Mouse (Mus musculus): Measurements from ENCODE around the gene Myl6.

Myl6 gene

GRCm38 (mm10) chr10:128493695-128494666 is at the start of gene Myl6:
TSS of gene Myl6 (minus strand) at chr10:128494145.
- ChIA-PET POLR2A (interaction anchor here (0.5 to 4.8 kb wide), 125 partner anchors 8 to 776 kb away, joined by 3 to 75 read pairs (median 5); partner anchors contain the start of genes Ankrd52 (in 3 of the 4), Cnpy2 (in 3 of the 4), Esyt1 (in 3 of the 4) and Nabp2 (in 3 of the 4)), CTCF (interaction anchor here (0.6 to 2.7 kb wide), 30 partner anchors 8 to 1675 kb away, joined by 3 to 16 read pairs (median 4); partner anchors contain the start of genes Esyt1 (in 2 of the 4), Nabp2 (in 2 of the 4), Rnf41 (in 2 of the 4) and Zc3h10 (in 2 of the 4))

- POLR2A ChIA-PET = interaction anchor here in 2 of 4 experiments (0.8 to 3.5 kb wide), 4 partner anchors 17 to 81 kb away, joined by 3 to 19 read pairs (median 4); partner anchors contain the start of gene Esyt1 (in 2 of the 2)
These were observed 49.2 kb upstream of the Myl6 start for GRCm38 (mm10) chr10:128543100-128543499.

GRCm38 (mm10) chr10:128538340-128538870 is 44.5 kb upstream of the Myl6 start:
- POLR2A ChIA-PET = interaction anchor here in 3 of 4 experiments (0.7 to 4.8 kb wide), 7 partner anchors 9 to 168 kb away, joined by 3 to 44 read pairs (median 6); partner anchors contain the start of genes Esyt1 (in 2 of the 3), Zc3h10 (in 2 of the 3), Nabp2 (in 1 of the 3) and Pa2g4 (in 1 of the 3)
- CTCF ChIA-PET = interaction anchor here in 3 of 4 experiments (0.6 to 4.3 kb wide), 4 partner anchors 13 to 255 kb away, joined by 3 to 27 read pairs (median 4); partner anchors contain the start of gene Esyt1 (in 1 of the 3)

More at GRCm38 (mm10) chr10:128543100-128543499, 49.2 kb upstream of the Myl6 start:
- CTCF ChIA-PET = no interaction called here

GRCm38 (mm10) chr10:128536266-128536940 is 42.5 kb upstream of the Myl6 start:
- ChIA-PET POLR2A (interaction anchor here (0.5 to 4.8 kb wide), 15 partner anchors 10 to 369 kb away, joined by 3 to 52 read pairs (median 5); partner anchors contain the start of genes Zc3h10 (in 3 of the 4), Esyt1 (in 2 of the 4), Myl6 (in 2 of the 4) and Nabp2 (in 1 of the 4)), CTCF (interaction anchor here (0.6 to 4.3 kb wide), 18 partner anchors 10 to 521 kb away, joined by 3 to 27 read pairs (median 4); partner anchors contain the start of genes Esyt1 (in 4 of the 4), Nabp2 (in 1 of the 4), Pa2g4 (in 1 of the 4) and Rnf41 (in 1 of the 4))

GRCm38 (mm10) chr10:128535624-128536265 is 41.8 kb upstream of the Myl6 start:
- CTCF ChIA-PET = interaction anchor here (0.6 to 4.3 kb wide), 19 partner anchors 10 to 520 kb away, joined by 3 to 27 read pairs (median 4); partner anchors contain the start of genes Esyt1 (in 4 of the 4), Zc3h10 (in 2 of the 4), Pa2g4 (in 1 of the 4) and Stat2 (in 1 of the 4)
- POLR2A ChIA-PET = interaction anchor here (0.7 to 4.8 kb wide), 27 partner anchors 10 to 233 kb away, joined by 3 to 52 read pairs (median 5); partner anchors contain the start of genes Esyt1 (in 4 of the 4), Zc3h10 (in 4 of the 4), Myl6 (in 3 of the 4) and Nabp2 (in 2 of the 4)

GRCm38 (mm10) chr10:128535206-128535605 is 41.3 kb upstream of the Myl6 start:
- CTCF ChIA-PET = interaction anchor here (0.6 to 4.3 kb wide), 17 partner anchors 9 to 251 kb away, joined by 3 to 27 read pairs (median 4); partner anchors contain the start of genes Esyt1 (in 3 of the 4), Zc3h10 (in 2 of the 4) and Pa2g4 (in 1 of the 4)

GRCm38 (mm10) chr10:128526366-128527356 is 32.7 kb upstream of the Myl6 start:
- ChIA-PET POLR2A (interaction anchor here (0.6 to 7.0 kb wide), 125 partner anchors 8 to 1215 kb away, joined by 3 to 110 read pairs (median 5); partner anchors contain the start of genes Myl6 (in 3 of the 4), Myl6b (in 3 of the 4), Pa2g4 (in 3 of the 4) and Zc3h10 (in 3 of the 4)), CTCF (interaction anchor here (0.6 to 3.1 kb wide), 40 partner anchors 8 to 279 kb away, joined by 3 to 27 read pairs (median 4); partner anchors contain the start of genes Myl6b (in 3 of the 4), Zc3h10 (in 3 of the 4), Myl6 (in 2 of the 4) and Nabp2 (in 2 of the 4))

More at GRCm38 (mm10) chr10:128535206-128535605, 41.3 kb upstream of the Myl6 start:
- POLR2A ChIA-PET = interaction anchor here (0.7 to 4.8 kb wide), 30 partner anchors 9 to 273 kb away, joined by 3 to 52 read pairs (median 4); partner anchors contain the start of genes Esyt1 (in 4 of the 4), Zc3h10 (in 4 of the 4), Myl6 (in 2 of the 4) and Nabp2 (in 2 of the 4)

GRCm38 (mm10) chr10:128525671-128526308 is 31.8 kb upstream of the Myl6 start, which contains the start of gene Esyt1:
TSS of gene Esyt1 (minus strand) at chr10:128525871.
- POLR2A ChIA-PET = interaction anchor here (0.6 to 7.0 kb wide), 146 partner anchors 8 to 1214 kb away, joined by 3 to 110 read pairs (median 5); partner anchors contain the start of genes Zc3h10 (in 4 of the 4), Cnpy2 (in 3 of the 4), Myl6 (in 3 of the 4) and Myl6b (in 3 of the 4)
- CTCF ChIA-PET = interaction anchor here (0.6 to 3.1 kb wide), 44 partner anchors 8 to 1013 kb away, joined by 3 to 27 read pairs (median 4); partner anchors contain the start of genes Myl6b (in 3 of the 4), Nabp2 (in 3 of the 4), Rnf41 (in 3 of the 4) and Zc3h10 (in 3 of the 4)

GRCm38 (mm10) chr10:128524732-128525662 is 31.1 kb upstream of the Myl6 start:
- CTCF ChIA-PET = interaction anchor here (0.5 to 3.1 kb wide), 35 partner anchors 8 to 1012 kb away, joined by 3 to 27 read pairs (median 5); partner anchors contain the start of genes Myl6b (in 3 of the 4), Nabp2 (in 3 of the 4), Rnf41 (in 3 of the 4) and Zc3h10 (in 3 of the 4)
- POLR2A ChIA-PET = interaction anchor here (0.5 to 7.0 kb wide), 131 partner anchors 8 to 1163 kb away, joined by 3 to 110 read pairs (median 5); partner anchors contain the start of genes Zc3h10 (in 4 of the 4), Cnpy2 (in 3 of the 4), Myl6 (in 3 of the 4) and Myl6b (in 3 of the 4)

GRCm38 (mm10) chr10:128524111-128524731 is 30.3 kb upstream of the Myl6 start:
- ChIA-PET POLR2A (interaction anchor here (0.5 to 7.0 kb wide), 62 partner anchors 8 to 1162 kb away, joined by 3 to 110 read pairs (median 10); partner anchors contain the start of genes Myl6 (in 3 of the 4), Zc3h10 (in 3 of the 4), Myl6b (in 2 of the 4) and Nabp2 (in 2 of the 4)), CTCF (interaction anchor here (0.5 to 3.1 kb wide), 18 partner anchors 11 to 880 kb away, joined by 3 to 27 read pairs (median 4); partner anchors contain the start of genes Myl6 (in 1 of the 4), Myl6b (in 1 of the 4) and Zc3h10 (in 1 of the 4))

GRCm38 (mm10) chr10:128522351-128522750 is 28.4 kb upstream of the Myl6 start:
- CTCF ChIA-PET = interaction anchor here in 1 of 4 experiments (0.5 kb wide), 1 partner anchor 380 kb away, joined by 9 read pairs; no protein-coding TSS in a partner anchor
- POLR2A ChIA-PET = interaction anchor here in 2 of 4 experiments (0.7 to 1.9 kb wide), 7 partner anchors 10 to 62 kb away, joined by 3 to 8 read pairs (median 3); partner anchors contain the start of genes Myl6b (in 2 of the 2), Myl6 (in 1 of the 2) and Pa2g4 (in 1 of the 2)

- ChIA-PET CTCF (interaction anchor here in 1 of 4 experiments (0.6 kb wide), 1 partner anchor 146 kb away, joined by 3 read pairs; no protein-coding TSS in a partner anchor), POLR2A (interaction anchor here in 2 of 4 experiments (0.7 to 2.3 kb wide), 7 partner anchors 9 to 109 kb away, joined by 3 to 10 read pairs (median 3); partner anchors contain the start of genes Myl6b (in 1 of the 2), Nabp2 (in 1 of the 2), Pa2g4 (in 1 of the 2) and Rnf41 (in 1 of the 2))
These were observed 26.6 kb upstream of the Myl6 start for GRCm38 (mm10) chr10:128520591-128520990.
